In the genomic region with DNA sequence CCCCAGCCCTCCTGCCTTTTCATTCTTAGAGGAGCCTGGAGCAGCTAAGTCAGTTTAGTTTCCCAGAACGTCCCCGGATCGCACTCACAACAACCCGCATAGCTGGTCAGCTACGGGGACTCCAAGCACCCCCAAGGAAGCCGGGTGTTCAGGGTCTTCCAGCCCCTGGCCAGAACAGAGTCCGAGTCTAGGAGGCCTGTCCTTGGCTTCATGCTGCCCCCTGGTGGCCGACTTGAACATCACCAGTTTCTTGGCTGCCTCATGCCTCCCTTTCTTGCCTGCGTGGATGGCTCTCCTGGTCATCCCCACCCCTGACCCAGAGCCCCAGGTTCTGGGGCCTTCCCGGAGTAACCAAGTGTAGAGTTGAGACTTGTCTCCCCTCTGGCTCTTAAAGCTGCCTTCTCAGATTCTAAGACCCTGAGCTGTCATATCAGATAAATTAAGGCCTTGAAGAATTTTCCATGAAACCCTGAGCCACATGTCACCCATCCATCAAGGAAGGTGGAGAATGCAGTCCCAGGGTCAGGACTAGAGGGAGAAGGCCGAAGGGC, we compare ENCODE assay signal across 8 mouse cellular contexts. TPM values are rescaled to one million over a fixed set of nuclear protein-coding genes. Genes with fewer than 3 reads are reported as not detected.
A peak's percentile ranks its signal among the peaks of the same experiment; 100 is the strongest.
DNase-seq lines count a peak whose midpoint lies in the region; ATAC-seq and TF ChIP-seq lines count a peak whose summit lies in the region.

No protein-coding gene starts in this region.

- peak; percentile 97 for DNase-seq in midbrain, embryonic 11.5 days (ENCODE audit: low spot score, missing footprints)
- DNase-seq in cerebellum, adult 9-11 months, result peak; percentile 59
- DNase-seq in gastrocnemius, postnatal 36 days, result peak; percentile 73 to 78
- DNase-seq in kidney, adult 2 months, result peak; percentile 71
- DNase-seq in testis, postnatal 10 days (ENCODE audit: low spot score), result peak; percentile 94

- peaks cover 7% of the 10 kb centered on the region; the same call in 1 of the 2 replicates for H3K9me3 ChIP-seq in midbrain, embryonic 11.5 days (ENCODE audit: control insufficient read depth, low read length)
- peaks cover 17% of the 10 kb centered on the region for H3K9me3 ChIP-seq in midbrain, embryonic 16.5 days (replicated peaks; ENCODE audit: control insufficient read depth, low read length, poor library complexity, severe bottlenecking)
- peaks cover 16% of the 10 kb centered on the region for H3K9me3 ChIP-seq in limb, embryonic 15.5 days

- H3K4me2 ChIP-seq in midbrain, embryonic 11.5 days, result no peak overlapping the region
- no peak overlapping the region for H3K4me2 ChIP-seq in midbrain, embryonic 16.5 days (ENCODE audit: low read length)
- no peak overlapping the region for H3K4me2 ChIP-seq in limb, embryonic 15.5 days

- 39% methylated on average over 11 of the region's 11 CpGs for WGBS in midbrain, embryonic 11.5 days
- WGBS in midbrain, embryonic 16.5 days, result 29% methylated on average over 11 of the region's 11 CpGs
- 24% methylated on average over 11 of the region's 11 CpGs for WGBS in kidney, adult 2 months
- WGBS in limb, embryonic 15.5 days, result 28% methylated on average over 11 of the region's 11 CpGs

- TF ChIP-seq CTCF in kidney, adult 2 months (conservative IDR thresholded peaks at IDR 0.05; ENCODE audit: insufficient read depth, insufficient read length, low read depth, low read length), result peak; percentile 82

- no peak for TF ChIP-seq POLR2A in kidney, adult 2 months (IDR thresholded peaks at IDR 0.05; ENCODE audit: low read depth, low read length)

- intact Hi-C loops in gastrocnemius, postnatal 36 days (cut with DNase I), result loop anchor here (5.0 to 10.0 kb wide), 3 partner anchors 102 to 459 kb away; a partner anchor contains a TSS

- H3K9ac ChIP-seq in midbrain, embryonic 11.5 days (ENCODE audit: low read length), result no peak overlapping the region
- H3K9ac ChIP-seq in midbrain, embryonic 16.5 days (ENCODE audit: low read depth, low read length), result no peak overlapping the region
- H3K9ac ChIP-seq in limb, embryonic 15.5 days, result no peak overlapping the region

- peaks cover 23% of the 10 kb centered on the region for H3K4me1 ChIP-seq in midbrain, embryonic 11.5 days (ENCODE audit: control insufficient read depth, insufficient read depth, low read length)
- peaks cover 9% of the 10 kb centered on the region; the same call in 1 of the 2 replicates for H3K4me1 ChIP-seq in midbrain, embryonic 16.5 days (ENCODE audit: control insufficient read depth, insufficient read depth, low read length)
- no peaks in the 10 kb centered on the region for H3K4me1 ChIP-seq in kidney, adult 2 months (ENCODE audit: control insufficient read depth, insufficient read depth, low read length)
- H3K4me1 ChIP-seq in limb, embryonic 15.5 days, result peaks cover 48% of the 10 kb centered on the region

- ATAC-seq in midbrain, embryonic 11.5 days (ENCODE audit: low FRiP score), result no peak
- no peak for ATAC-seq in midbrain, embryonic 16.5 days
- no peak for ATAC-seq in limb, embryonic 15.5 days (ENCODE audit: insufficient number of reproducible peaks, low FRiP score, low TSS enrichment, low read depth)
- 0 out of 2 replicates have a peak, but pooled peaks have one; percentile 21 for ATAC-seq in neutrophil, adult 5-6 weeks (ENCODE audit: extremely low read depth, insufficient number of reproducible peaks, low FRiP score, poor library complexity, severe bottlenecking)

- no peaks in the 10 kb centered on the region for H3K36me3 ChIP-seq in midbrain, embryonic 11.5 days (ENCODE audit: control insufficient read depth, insufficient read depth, low read length)
- no peaks in the 10 kb centered on the region for H3K36me3 ChIP-seq in midbrain, embryonic 16.5 days (ENCODE audit: control insufficient read depth, insufficient read depth, low read length)
- no peaks in the 10 kb centered on the region for H3K36me3 ChIP-seq in kidney, adult 2 months (ENCODE audit: control insufficient read depth, insufficient read depth, low read length)
- H3K36me3 ChIP-seq in limb, embryonic 15.5 days, result no peaks in the 10 kb centered on the region

- no peak overlapping the region for H3K4me3 ChIP-seq in midbrain, embryonic 11.5 days (ENCODE audit: low read depth, low read length)
- H3K4me3 ChIP-seq in midbrain, embryonic 16.5 days (ENCODE audit: low read depth, low read length), result no peak overlapping the region
- H3K4me3 ChIP-seq in kidney, adult 2 months (ENCODE audit: insufficient read depth, low read depth, low read length), result no peak overlapping the region
- H3K4me3 ChIP-seq in limb, embryonic 15.5 days, result no peak overlapping the region

- no peak overlapping the region for H3K27ac ChIP-seq in midbrain, embryonic 11.5 days (ENCODE audit: low read depth, low read length)
- H3K27ac ChIP-seq in midbrain, embryonic 16.5 days (ENCODE audit: low read length), result no peak overlapping the region
- H3K27ac ChIP-seq in kidney, adult 2 months (ENCODE audit: insufficient read depth, low read depth, low read length), result no peak overlapping the region
- H3K27ac ChIP-seq in limb, embryonic 15.5 days, result peak overlapping the region; percentile 90

- no peaks in the 10 kb centered on the region; the same call in 1 of the 2 replicates for H3K27me3 ChIP-seq in midbrain, embryonic 11.5 days (ENCODE audit: control insufficient read depth, insufficient read depth, low read length)
- H3K27me3 ChIP-seq in midbrain, embryonic 16.5 days (ENCODE audit: control insufficient read depth, insufficient read depth, low read depth, low read length), result no peaks in the 10 kb centered on the region
- H3K27me3 ChIP-seq in kidney, adult 2 months (replicated peaks; ENCODE audit: control insufficient read depth, insufficient read depth, low read length), result no peaks in the 10 kb centered on the region
- H3K27me3 ChIP-seq in limb, embryonic 15.5 days, result peaks cover 4% of the 10 kb centered on the region; the same call in 1 of the 2 replicates

RNA-seq across cellular contexts. Expression of a gene that starts 3.1 kb away (rescaled TPM):
- 789 and 799 TPM in 2 replicates for polyA plus RNA-seq in midbrain, embryonic 11.5 days (2014; fragmentation: Nextera tagmentation; extraction: Ambion mirVana)
- 171 and 184 TPM in 2 replicates for polyA plus RNA-seq in midbrain, embryonic 16.5 days (2015; fragmentation: Nextera tagmentation; extraction: Ambion mirVana)
- 10 to 100 TPM; 43.2 to 98.2 TPM for total RNA-seq in gastrocnemius, postnatal 36 days (2021)
- 30.8 and 31.0 TPM in 2 replicates for polyA plus RNA-seq in kidney, adult 2 months (2012; rRNA removed)
- 1,248 and 1,513 TPM in 2 replicates for polyA plus RNA-seq in limb, embryonic 15.5 days (2015; fragmentation: Nextera tagmentation; extraction: Ambion mirVana)
- total RNA-seq in neutrophil, adult 5-6 weeks (2017), result 1.0 and 2.2 TPM in 2 replicates

RNA-seq across cellular contexts. Expression of a gene that starts 9.6 kb away (rescaled TPM):
- 0.16 and 0.30 TPM in 2 replicates for polyA plus RNA-seq in midbrain, embryonic 11.5 days (2014; fragmentation: Nextera tagmentation; extraction: Ambion mirVana)
- 0.55 and 1.1 TPM in 2 replicates for polyA plus RNA-seq in midbrain, embryonic 16.5 days (2015; fragmentation: Nextera tagmentation; extraction: Ambion mirVana)
- under 1 TPM in 1 of 2 experiments, not detected in 1; 0.25 TPM for total RNA-seq in gastrocnemius, postnatal 36 days (2021)
- 1,125 and 1,412 TPM in 2 replicates for polyA plus RNA-seq in kidney, adult 2 months (2012; rRNA removed)
- polyA plus RNA-seq in limb, embryonic 15.5 days (2015; fragmentation: Nextera tagmentation; extraction: Ambion mirVana), result 2.7 and 3.3 TPM in 2 replicates
- total RNA-seq in neutrophil, adult 5-6 weeks (2017), result not detected in 2 replicates

RNA-seq across cellular contexts. Expression of a gene that starts 39.0 kb away (rescaled TPM):
- polyA plus RNA-seq in midbrain, embryonic 11.5 days (2014; fragmentation: Nextera tagmentation; extraction: Ambion mirVana), result 0.37 and 0.54 TPM in 2 replicates
- polyA plus RNA-seq in midbrain, embryonic 16.5 days (2015; fragmentation: Nextera tagmentation; extraction: Ambion mirVana), result 0.93 TPM in 1 of 2 replicates, not detected in the other
- not detected for total RNA-seq in gastrocnemius, postnatal 36 days (2021)
- polyA plus RNA-seq in kidney, adult 2 months (2012; rRNA removed), result 46.6 and 50.2 TPM in 2 replicates
- 7.1 and 10.5 TPM in 2 replicates for polyA plus RNA-seq in limb, embryonic 15.5 days (2015; fragmentation: Nextera tagmentation; extraction: Ambion mirVana)
- not detected in 2 replicates for total RNA-seq in neutrophil, adult 5-6 weeks (2017)

Comparison
In these comparisons a context has a peak if more than half of its experiments do, and no peak if none do; other contexts are left out.
1. RNA of a gene that starts 9.6 kb away (polyA plus RNA-seq): 1,125 to 1,412 TPM in kidney, adult 2 months; 2.7 to 3.3 TPM in limb, embryonic 15.5 days, 0.55 to 1.1 TPM in midbrain, embryonic 16.5 days and 0.16 to 0.30 TPM in midbrain, embryonic 11.5 days; every median in the first group is over 100 times any median in the second.
2. Peak in every context shown above with its lines, with median percentiles within 50 percentile points of each other: DNase-seq.